18 mouse cellular contexts compared by ENCODE assay signal in genomic region chr3:63837750-63838149, GRCm38 (mm10).
"Had no signal": no experiment of that assay in that cellular context is flagged by ENCODE, and none has a peak within 500 bp of the region (broad histone marks: within the 10 kb centered on the region; RNA-seq: fewer than 3 reads in every experiment).

No protein-coding gene starts in this region.

- ATAC-seq: lung, postnatal 0 days; midbrain, embryonic 15.5 days had no signal

- H3K9ac ChIP-seq: liver, embryonic 13.5 days; lung, embryonic 14.5 days; midbrain, embryonic 15.5 days; neural tube, embryonic 12.5 days; neural tube, embryonic 15.5 days; stomach, embryonic 15.5 days had no signal

- H3K27me3 ChIP-seq: liver, embryonic 13.5 days; midbrain, embryonic 15.5 days; neural tube, embryonic 12.5 days; neural tube, embryonic 15.5 days; stomach, embryonic 15.5 days had no signal

- H3K4me3 ChIP-seq: liver, embryonic 13.5 days; midbrain, embryonic 10.5 days; midbrain, embryonic 15.5 days; neural tube, embryonic 12.5 days; neural tube, embryonic 15.5 days; stomach, embryonic 15.5 days had no signal

- H3K36me3 ChIP-seq: liver, embryonic 13.5 days; midbrain, embryonic 15.5 days; neural tube, embryonic 12.5 days; neural tube, embryonic 15.5 days; stomach, embryonic 15.5 days had no signal

- H3K4me1 ChIP-seq: liver, embryonic 13.5 days; midbrain, embryonic 15.5 days had no signal

- H3K9me3 ChIP-seq: liver, embryonic 13.5 days; midbrain, embryonic 10.5 days; midbrain, embryonic 15.5 days; neural tube, embryonic 12.5 days; neural tube, embryonic 15.5 days; stomach, embryonic 15.5 days had no signal

- H3K27ac ChIP-seq: liver, embryonic 13.5 days; macrophage; midbrain, embryonic 10.5 days; midbrain, embryonic 15.5 days; neural tube, embryonic 12.5 days; neural tube, embryonic 15.5 days; stomach, embryonic 15.5 days had no signal

- H3K4me2 ChIP-seq: liver, embryonic 13.5 days; lung, embryonic 14.5 days; midbrain, embryonic 15.5 days; neural tube, embryonic 12.5 days; neural tube, embryonic 15.5 days; stomach, embryonic 15.5 days had no signal

- DNase-seq: kidney, adult 2 months; kidney, postnatal 10 days; kidney, postnatal 4 days; liver, embryonic 13.5 days; right cerebral cortex, adult 18-20 months; right cerebral cortex, postnatal 14 days; right cerebral cortex, postnatal 4 days; spleen, adult 18-20 months; thymus, adult 18-20 months; thymus, postnatal 36 days had no signal
